Mouse (Mus musculus) urinary bladder, postnatal 25 days (tissue): ENCODE measurements around the gene Gnat2.

Experiments used
- DNase-seq: peaks from one replicate; pipeline ENCODE4 v3.0.0; 2022; ENCODE audit warnings: low spot score

The Gnat2 gene

DNA sequence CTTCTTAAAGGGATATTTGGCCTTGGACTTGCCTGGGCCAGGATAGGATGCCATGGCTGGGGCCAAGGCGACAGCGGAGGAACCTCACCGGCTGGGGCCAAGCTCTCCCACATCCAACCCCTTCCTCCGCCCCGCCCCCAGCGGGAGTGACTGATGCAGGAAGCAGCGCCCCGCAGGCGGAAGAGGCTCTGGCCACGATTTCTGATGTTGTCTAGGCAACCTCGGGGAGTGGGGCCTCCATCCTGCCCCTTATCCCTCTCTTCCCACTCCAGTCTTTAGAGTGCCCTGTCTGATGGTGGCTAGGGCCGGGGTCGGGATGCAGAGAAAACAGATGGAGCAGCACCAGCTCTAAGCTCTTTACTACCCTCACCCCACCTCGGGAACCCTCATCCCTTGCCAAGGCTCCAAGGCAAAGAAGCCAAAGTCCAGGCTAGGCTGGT lies 7.3 kb upstream of the Gnat2 start:
- DNase-seq, result peak; percentile 92

DNA sequence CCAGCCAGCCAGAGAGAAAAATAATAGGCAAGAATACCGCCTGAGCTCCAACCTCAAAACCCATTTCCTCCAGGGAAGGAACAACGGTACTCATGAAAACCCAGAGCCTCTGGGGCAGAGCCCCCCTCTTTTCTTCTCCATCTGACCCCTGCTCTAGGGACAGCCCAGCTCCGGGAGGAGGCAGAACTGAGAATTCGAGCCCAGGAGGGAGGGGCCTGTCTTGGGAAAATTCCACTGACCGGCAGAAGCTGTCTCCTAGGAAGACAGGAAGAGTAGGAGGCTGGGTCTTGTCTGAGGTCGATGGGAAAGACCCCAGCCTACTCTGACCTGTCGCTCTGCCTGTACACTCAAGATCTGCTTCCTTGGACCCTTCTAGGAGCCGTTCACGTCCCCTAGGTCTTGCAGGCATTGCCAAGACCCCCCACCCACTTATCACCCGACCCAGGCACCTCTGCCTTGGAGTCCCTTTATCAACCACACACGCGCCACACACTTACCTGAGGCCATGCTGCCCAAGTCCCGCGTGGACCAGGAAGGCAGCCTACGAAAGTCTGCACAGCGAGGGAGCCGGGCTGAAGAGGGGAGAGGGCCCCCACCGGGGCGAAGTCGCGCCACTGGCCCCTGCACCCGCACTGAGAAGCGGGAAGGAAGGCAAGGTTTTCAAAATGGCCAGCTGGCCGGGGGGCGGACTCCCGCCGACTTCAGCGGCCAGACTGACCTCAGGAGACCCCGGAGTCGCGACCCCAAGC lies 6.7 kb upstream of the Gnat2 start:
- DNase-seq, result peak; percentile 74

DNA sequence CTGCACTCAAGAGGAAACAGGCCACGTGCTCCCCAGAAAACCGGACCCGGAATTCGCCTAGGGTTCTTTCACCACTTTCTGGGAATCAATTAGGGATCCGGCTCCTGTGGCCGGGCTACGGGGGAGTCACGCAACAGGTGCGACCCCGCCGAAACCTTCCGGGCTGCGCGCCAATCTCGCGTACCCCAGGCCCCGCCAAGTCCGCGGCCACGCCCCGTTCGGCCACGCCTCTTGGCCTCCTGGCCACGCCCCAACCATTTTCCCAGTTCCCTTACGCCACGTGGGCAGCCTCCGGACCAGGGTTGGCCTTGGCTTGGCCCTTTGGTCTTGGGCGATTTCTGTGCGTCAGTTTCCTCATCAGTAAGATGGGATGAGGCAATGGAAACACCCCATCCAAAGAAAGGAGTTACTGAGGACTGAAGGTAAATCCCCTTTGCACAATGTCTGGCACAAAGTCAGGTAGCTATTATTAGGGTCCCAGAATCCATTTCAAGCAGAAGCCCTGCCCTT lies 6.1 kb upstream of the Gnat2 start, which contains the start of gene Ampd2:
Gene Ampd2 (minus strand): TSS at position 182 of the 510 bp plus-strand sequence.
- peak; percentile 88 for DNase-seq

DNA sequence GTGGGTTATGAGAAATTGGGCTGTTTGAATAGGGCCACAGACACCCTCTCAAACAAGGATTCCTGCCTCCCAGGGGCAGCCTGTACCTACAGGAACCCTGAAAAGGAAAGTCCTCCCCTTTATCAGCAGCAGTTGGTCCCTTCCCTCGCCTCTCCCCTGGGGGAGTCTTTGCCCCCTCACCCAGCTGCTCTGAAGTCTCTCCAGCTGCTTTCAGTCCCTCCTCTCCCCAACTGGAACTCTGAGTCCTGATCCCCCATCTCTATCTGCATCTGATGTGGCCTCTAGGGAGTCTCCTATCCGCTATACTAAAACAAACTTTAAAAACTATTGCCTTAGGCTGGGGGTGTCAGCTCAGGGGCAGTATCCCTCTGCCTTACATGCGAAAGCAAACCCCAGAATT lies 5.3 kb upstream of the Gnat2 start:
- no peak for DNase-seq

DNA sequence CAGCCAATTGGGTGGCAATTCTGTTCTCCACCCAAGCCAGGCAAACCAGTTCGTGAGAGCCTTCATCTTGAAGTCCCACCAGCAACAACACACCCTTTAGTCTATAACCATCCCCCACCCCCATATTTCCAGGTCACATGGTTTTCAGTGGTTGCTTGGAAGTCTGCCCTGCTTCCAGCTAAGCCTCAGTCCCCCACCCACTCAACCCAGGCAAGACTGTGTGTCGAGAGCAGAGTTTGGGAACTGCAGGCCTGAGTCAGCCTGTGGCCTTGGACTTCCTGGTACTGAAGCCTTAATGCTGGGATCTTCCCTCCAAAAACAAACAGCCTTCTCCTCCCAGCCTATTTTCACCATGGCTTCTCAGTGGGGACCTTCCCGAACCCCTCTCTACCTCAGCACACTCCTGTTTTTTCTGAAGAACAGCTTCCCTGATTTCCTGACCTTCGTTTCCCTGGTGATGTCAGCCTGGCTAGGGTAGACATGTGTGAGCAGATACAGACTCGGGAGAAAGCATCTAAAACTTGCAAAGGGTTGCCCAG lies 3.7 kb upstream of the Gnat2 start:
- no peak for DNase-seq

DNA sequence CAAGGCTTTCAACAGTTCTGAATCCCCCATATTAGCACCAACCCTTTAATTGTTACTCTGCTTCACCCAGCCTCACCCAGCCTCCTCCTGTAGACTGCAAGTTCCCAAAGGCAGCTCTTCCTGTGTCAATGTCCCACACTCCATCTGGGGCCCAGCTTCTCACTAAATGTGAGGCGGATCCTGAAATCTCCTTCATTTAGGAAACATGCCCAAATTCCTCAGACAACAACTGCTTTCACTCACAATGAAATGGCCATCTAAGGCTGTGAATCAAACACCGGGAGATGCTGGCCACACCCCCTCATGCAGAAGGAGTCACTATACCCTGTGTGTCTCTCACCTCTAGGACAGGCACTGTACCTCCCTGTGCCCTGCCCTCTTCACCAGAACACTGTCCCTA lies 2.7 kb upstream of the Gnat2 start:
- no peak for DNase-seq

DNA sequence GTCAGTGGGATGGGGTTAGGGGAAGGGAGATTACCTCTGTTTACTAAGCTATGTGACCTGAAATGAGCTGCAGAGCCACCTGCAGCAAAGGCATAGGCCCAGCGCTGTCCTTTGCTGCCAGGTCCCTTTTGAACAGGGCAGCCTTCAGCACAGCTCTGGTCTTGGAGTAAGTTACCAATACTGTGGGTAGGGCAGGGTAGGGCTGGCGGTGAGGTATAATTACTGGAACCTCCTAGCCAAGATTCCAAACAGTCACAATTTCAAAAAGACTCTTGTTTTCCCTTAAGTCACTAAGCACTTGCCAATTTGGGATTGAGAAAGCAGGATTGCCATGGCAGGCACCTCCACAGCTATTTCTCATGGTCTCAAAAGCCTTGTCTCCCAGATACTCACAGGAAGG lies 2.0 kb upstream of the Gnat2 start:
- DNase-seq, result no peak

DNA sequence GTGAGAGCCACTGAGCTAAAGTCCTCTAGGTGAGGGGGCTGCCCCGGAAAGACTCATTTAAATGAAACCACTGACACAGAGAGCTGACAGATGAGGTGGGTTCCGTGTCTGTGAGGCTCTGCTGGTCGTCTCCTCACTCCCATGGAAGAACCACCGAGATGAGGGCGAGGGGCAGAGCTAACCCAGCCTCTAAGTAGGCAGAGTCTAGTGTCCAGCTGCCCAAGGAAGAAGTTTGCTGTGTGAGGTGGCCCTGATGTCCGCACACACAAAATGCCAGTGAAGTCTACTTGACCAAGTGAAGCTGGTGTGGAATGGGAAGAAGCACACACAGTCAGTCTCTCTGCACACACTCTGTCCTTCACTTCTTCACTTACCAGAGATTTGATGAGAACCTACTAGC lies 559 bp upstream of the Gnat2 start:
- no peak for DNase-seq

DNA sequence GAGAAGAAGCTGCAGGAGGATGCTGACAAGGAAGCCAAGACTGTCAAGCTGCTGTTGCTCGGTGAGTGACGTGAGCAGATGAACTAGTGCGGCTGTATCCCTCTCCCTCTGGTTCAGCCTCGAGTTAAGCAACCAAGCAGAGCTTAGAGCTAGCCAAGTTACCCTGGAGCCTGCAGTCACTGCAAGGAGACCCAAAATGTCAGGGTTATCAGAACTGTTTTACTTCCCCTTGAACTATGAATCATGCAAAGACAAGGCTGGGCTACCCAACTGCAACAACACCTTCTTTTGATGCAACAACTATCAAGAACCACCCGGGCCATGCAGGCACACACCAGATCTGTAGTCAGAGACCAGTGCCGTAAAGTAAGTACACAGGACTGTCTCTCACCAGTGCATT lies 717 bp downstream of the Gnat2 start:
- DNase-seq, result no peak

DNA sequence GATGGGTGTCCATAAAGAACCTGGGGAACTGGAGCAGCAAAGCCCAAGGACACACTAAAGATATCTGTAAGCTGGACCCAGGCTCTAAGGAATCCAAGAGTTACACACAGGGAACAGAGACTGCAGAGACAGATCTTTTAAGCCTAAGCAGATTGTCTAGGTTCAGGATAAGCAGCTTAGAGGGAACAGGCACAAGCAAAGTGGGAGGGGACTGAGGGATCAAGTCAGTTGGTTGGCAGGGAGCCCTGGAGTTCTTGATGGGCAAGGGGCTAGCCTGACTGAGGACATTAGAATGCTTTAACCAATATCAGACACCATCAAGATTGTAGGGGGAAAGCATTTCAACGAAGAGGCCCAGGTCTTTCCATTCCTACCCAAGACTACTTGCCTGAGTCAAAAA lies 1.6 kb downstream of the Gnat2 start:
- DNase-seq, result no peak

DNA sequence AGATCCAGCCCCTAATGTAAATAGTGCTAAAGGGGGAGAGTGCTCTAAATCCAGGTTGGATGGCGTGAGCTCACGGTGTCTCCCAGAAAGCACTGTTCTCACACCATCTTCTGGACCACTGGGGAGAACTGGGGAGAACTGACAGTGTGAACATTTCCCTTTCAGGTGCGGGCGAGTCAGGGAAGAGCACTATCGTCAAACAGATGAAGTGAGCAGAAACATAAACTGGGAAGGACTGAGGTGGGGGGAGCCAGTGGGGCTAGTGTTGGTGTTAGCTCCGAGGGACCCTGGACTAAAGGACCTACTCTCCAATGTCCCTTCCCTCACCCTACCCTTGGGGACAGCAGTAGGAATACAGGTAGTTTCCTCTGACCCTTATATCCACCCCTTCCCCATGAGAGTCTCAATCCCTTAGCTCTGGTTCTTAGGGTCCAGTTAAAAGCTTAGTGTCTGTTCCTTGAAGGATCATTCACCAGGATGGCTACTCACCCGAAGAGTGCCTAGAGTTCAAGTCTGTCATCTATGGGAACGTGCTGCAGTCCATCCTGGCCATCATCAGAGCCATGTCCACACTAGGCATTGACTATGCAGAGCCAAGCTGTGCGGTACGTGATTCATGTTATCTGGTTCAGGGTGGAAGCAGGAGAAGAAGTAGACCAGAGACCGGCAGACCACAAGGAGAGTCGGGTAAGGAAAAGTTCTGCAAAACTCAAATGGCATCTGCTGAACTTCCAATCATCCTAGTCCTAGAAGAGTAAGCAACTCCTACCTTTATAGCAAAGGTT lies 2.6 kb downstream of the Gnat2 start:
- no peak for DNase-seq

DNA sequence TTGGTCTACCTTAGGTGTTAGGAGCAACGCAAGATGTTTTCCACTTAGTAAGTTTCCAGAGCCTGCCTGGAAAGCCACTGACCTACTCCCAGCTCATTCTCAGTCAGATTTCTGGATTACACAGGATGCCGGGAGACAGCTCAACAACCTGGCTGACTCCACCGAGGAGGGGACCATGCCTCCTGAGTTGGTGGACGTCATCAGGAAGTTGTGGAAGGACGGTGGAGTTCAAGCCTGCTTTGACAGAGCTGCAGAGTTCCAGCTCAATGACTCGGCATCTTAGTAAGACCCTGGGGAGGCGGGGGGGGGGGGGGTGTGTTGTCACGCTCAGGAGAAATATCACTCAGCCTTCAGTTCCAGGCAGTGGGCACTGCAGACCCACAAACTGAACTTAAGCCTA lies 3.6 kb downstream of the Gnat2 start:
- DNase-seq, result no peak

DNA sequence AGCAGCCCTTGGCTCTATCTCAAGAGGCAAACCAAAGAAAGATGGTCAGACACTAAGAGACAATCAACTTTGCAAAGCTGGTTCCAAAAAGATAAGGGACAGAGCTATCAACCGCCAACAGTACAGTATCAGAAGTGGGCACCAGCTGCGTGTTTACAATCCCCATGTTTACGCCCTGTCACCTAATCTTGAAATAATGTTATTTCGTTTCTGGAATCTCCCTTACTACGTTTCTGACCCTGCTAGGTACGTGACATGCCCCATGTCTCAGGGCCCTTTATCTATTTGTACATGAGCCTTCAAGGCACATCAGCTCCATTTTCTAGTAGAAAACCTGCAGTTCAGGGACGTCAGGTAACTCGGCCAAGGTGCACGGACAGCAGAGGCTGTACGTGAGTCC lies 4.1 kb downstream of the Gnat2 start:
- no peak for DNase-seq

DNA sequence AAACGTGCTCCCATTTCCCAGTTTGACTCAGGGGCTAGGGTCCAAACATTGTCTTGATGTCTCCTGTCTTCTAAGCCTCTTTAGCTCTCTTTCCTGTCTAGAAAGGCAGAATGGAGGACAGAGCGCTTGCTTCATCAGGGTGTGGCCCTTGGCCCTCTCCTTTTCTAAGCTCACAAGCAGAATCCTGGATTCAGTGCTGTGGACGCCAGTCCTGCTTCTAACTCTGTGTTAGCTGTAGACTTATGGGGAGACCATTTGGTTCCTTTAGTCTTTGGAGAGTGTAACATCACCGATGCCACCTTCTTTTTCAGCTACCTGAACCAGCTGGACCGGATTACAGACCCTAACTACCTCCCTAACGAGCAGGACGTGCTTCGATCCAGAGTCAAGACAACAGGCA lies 5.1 kb downstream of the Gnat2 start:
- DNase-seq, result no peak

DNA sequence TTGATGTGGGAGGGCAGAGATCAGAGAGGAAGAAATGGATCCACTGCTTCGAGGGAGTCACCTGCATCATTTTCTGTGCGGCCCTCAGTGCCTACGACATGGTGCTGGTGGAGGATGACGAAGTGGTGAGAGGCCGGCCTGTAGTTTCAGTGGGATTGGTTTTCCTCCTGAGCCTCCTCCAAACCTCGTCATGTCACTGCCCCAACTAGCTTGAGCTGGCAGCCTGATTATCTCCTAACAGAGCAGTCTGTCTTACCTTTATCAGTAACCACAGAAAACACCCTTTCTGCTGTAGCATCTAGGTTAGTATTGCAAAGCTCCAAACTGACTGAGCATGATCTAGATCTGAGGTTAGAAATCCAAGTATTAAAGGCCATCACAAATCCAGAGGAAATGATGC lies 5.7 kb downstream of the Gnat2 start:
- no peak for DNase-seq

DNA sequence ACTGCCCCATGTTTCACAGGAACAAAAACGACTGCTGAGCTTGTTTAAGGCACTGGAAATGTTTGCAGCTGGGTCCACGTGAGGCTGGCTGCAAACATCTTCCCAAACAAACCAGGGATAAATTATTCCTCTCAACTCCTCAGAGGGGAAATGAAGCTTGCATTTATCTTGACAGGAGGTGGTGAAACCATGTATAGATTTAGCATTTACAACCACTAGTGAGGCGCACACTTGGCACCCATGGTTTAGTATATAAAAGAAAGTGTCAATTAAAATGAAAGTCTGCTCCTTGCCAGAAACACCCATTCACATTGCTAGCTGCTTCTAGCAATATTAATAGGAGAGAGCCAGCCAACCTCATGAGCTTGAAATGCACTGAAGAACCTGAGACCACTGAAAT lies 9.0 kb downstream of the Gnat2 start:
- no peak for DNase-seq

DNA sequence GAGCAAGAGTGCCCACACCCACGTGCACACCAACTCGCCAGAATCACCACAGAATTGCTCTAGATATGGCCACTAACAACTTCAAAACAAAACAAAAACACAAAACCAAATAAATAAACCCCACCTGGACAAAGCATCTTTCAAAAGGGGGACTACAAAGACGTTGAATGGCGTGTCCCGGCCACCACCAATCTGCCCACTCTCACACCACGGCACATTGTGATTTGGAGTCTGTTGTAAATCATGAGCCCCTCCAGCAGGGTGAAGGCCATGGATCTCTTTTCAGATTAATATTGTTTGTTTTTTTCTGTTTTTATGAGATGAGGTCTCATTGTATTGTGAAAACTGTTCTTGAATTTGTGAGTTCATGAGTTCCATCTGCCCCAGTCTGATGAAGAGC lies 9.5 kb downstream of the Gnat2 start:
- no peak for DNase-seq

DNA sequence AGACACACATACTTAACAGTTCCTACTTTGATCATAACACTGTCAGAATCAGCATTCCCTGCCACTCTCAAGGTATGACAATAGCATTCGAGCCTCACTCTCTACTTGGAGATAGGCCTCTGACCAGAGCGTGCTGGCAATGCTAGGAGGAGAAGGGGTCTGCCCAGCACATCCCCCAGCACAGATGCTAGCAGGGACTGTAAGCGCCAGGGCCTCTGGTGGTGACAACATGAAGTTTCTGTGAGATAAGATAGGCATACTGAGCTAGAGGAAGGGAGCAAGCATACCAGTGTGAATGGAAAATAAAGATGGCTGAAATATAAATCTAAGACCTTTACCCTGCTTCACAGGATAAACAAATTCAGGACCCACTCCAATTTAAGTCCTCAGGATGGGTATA lies 12.7 kb downstream of the Gnat2 start:
- no peak for DNase-seq

DNA sequence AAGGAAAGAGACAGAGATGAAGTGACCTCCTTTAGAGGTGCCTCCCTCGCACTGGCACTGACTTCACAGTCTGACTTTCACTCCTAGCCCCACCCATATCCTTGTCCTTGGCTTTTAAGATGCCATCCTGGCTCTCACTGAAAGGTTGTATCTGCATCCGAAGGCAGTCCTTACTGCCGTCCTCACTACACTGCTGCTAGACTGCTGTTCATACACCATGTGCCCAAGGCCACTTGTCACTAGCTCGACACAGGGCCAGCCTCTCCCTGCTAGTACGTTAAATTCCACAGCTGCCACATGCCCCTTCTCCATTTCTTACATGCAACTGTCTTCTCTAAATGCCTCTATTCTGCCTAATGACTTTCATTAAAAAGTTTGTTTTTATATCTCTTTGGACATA lies 18.7 kb downstream of the Gnat2 start:
- DNase-seq, result no peak

DNA sequence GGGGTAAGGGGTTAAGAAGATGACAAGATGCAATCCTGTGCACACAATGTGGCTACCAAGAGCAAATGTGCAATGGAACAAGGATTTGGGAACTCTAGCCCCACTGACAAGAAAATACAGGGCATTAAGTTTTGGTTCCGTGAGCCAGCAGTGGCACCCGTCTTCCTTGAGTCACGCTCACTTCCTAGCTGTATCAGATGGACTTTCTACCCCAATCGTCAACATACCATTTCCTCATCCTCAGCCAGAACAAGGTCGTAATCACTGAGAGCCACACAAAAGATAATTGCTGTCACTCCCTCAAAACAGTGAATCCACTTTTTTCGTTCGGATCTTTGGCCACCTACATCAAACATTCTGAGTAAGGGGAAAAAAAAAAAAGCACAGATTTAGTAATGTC lies 19.7 kb downstream of the Gnat2 start:
- no peak for DNase-seq

DNA sequence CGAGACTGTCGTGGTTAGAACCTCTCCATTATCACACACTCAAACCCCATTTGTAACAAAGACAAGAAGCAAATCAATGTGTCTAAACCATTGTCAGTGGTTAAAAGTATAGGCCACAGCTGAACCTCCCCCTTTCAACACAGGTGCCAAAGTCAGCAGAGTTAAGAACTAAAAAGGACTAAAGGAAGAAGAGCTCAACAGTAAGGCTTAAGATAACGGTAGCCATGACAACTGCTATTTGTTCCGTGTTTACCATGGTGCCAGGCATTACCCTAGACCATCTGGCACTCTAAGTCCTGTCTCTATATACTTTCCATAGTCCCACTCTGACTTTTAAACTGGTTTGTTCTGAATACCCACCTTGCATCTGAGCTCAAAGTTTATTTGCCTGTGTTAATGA lies 20.1 kb downstream of the Gnat2 start:
- DNase-seq, result no peak

DNA sequence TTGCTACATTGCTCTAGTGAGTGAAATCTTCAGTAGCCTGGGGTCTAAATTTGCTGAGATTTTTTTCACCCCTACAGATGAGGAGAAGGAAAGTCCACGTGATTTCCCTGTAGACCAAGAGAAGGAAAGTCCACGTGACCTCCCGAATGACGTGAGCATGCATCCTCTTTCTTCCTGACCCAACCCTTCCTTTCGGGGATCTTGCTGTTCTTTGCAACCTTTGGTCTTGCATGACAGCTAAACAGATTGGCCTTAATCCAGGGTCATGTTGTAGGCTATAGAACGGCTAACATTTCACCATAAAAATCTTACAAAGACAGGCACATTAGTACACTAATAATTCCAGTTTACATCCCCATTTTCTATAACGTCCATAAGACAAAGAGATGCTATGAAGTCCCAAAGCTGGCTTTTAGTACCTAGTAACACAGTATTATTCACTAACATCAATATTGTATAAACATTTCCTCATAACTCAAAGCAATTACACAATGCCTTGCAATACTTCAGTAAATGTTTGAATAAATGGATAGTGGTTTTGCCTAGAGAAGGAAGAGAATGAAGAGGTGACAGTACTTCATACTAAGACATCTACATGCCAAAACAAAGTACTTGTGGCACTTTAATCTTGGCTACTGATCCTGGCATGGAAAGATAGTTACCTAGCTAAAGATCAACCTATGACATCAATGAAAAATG lies 21.2 kb downstream of the Gnat2 start:
- DNase-seq, result no peak

DNA sequence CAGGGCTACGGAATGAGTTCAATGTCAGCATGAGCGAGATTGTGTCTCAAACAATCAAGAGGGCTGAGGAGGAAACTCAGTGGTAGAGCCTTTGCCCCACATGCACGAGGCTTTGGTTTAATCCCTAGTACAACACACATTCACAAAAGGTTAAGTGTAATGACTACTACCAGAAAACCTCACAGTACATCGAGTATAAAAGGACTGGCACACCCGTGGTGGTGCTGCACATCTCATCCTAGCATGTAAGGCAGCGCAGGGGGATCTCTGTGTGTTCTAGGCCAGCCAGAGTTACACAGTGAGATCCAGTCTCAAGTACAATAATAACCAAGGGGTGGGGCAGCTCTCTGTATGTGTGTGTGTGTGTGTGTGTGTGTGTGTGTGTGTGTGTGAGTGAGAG lies 24.9 kb downstream of the Gnat2 start:
- DNase-seq, result no peak
